Mouse (Mus musculus) C2C12 (cell line): ENCODE measurements around the gene Tmem198b.

ENCODE experiments used
- CEBPB ChIP-seq: IDR thresholded peaks from one replicate; pipeline ENCODE4 v1.6.1; 2011; ENCODE audit warnings: low read depth, mild to moderate bottlenecking, control low read depth, moderate library complexity
- CTCF ChIP-seq: IDR thresholded peaks from one replicate; pipeline ENCODE4 v1.5.1; 2011; ENCODE audit not compliant: control insufficient read depth, insufficient read depth, insufficient read length
- MAX ChIP-seq: IDR thresholded peaks from one replicate; pipeline ENCODE4 v1.6.1; 2011; ENCODE audit warnings: mild to moderate bottlenecking, control low read depth
- MYOD1 ChIP-seq: IDR thresholded peaks from one replicate; pipeline ENCODE4 v1.6.1; 2011; ENCODE audit warnings: low read depth; ENCODE audit not compliant: control insufficient read depth, insufficient read length
- MYOG ChIP-seq: IDR thresholded peaks from one replicate; pipeline ENCODE4 v1.6.1; 2011; ENCODE audit not compliant: control insufficient read depth, insufficient read length; ENCODE audit errors: extremely low read depth
- USF1 ChIP-seq: IDR thresholded peaks from one replicate; pipeline ENCODE4 v1.6.1; 2011; ENCODE audit warnings: low read depth, mild to moderate bottlenecking, control low read depth, moderate library complexity

GRCm38 (mm10) chr10:128820217-128820616 lies 16.0 kb upstream of the Tmem198b start:
- TF ChIP-seq CTCF (no peak), USF1 (no peak), MYOG (no peak), MAX (no peak), MYOD1 (no peak), CEBPB (no peak)
